Comparison of ENCODE assay signal across 8 mouse cellular contexts in genomic region chr5:88553271-88554085, GRCm38 (mm10). TPM values are rescaled to one million over a fixed set of nuclear protein-coding genes. Genes with fewer than 3 reads are reported as not detected.
DNase-seq lines count a peak whose midpoint lies in the region; ATAC-seq lines count a peak whose summit lies in the region.

No protein-coding gene starts in this region.

- H3K36me3 ChIP-seq in embryonic facial prominence, embryonic 10.5 days (replicated peaks): peaks cover 28% of the 10 kb centered on the region
- H3K36me3 ChIP-seq in intestine, embryonic 16.5 days (ENCODE audit: control insufficient read depth, insufficient read depth, low read length): no peaks in the 10 kb centered on the region
- H3K36me3 ChIP-seq in neural tube, embryonic 13.5 days: peaks cover 7% of the 10 kb centered on the region; the same call in 1 of the 2 replicates

- H3K9me3 ChIP-seq in embryonic facial prominence, embryonic 10.5 days: no peaks in the 10 kb centered on the region
- H3K9me3 ChIP-seq in intestine, embryonic 16.5 days (ENCODE audit: control insufficient read depth, low read length): no peaks in the 10 kb centered on the region
- H3K9me3 ChIP-seq in neural tube, embryonic 13.5 days: no peaks in the 10 kb centered on the region

- H3K27ac ChIP-seq in embryonic facial prominence, embryonic 10.5 days (replicated peaks): peak overlapping the region; percentile 94
- peak overlapping the region; percentile 96 for H3K27ac ChIP-seq in intestine, embryonic 16.5 days (ENCODE audit: low read length)
- peak overlapping the region; percentile 90 for H3K27ac ChIP-seq in neural tube, embryonic 13.5 days (replicated peaks)

- H3K4me3 ChIP-seq in embryonic facial prominence, embryonic 10.5 days: peak overlapping the region; percentile 91
- peak overlapping the region; percentile 90 for H3K4me3 ChIP-seq in intestine, embryonic 16.5 days (ENCODE audit: low read length)
- H3K4me3 ChIP-seq in neural tube, embryonic 13.5 days: peak overlapping the region; percentile 90

- peak; percentile 24 for DNase-seq in cerebellum, adult 9-11 months
- DNase-seq in cerebellum, postnatal 25 days: no peak
- DNase-seq in 3T3-L1 (ENCODE audit: low read depth, low spot score): peak; percentile 25
- no peak for DNase-seq in embryonic facial prominence, embryonic 10.5 days (ENCODE audit: low spot score)
- no peak for DNase-seq in layer of hippocampus, postnatal 14 days (ENCODE audit: low spot score in 2 of 2)
- DNase-seq in frontal cortex, postnatal 10 days (ENCODE audit: low spot score in 2 of 2): no peak

- H3K27me3 ChIP-seq in embryonic facial prominence, embryonic 10.5 days (replicated peaks; ENCODE audit: low read depth, poor library complexity, severe bottlenecking): no peaks in the 10 kb centered on the region
- no peaks in the 10 kb centered on the region for H3K27me3 ChIP-seq in intestine, embryonic 16.5 days (replicated peaks; ENCODE audit: control insufficient read depth, insufficient read depth, low read length)
- H3K27me3 ChIP-seq in neural tube, embryonic 13.5 days: no peaks in the 10 kb centered on the region

- ATAC-seq in intestine, embryonic 16.5 days: peak; percentile 72
- ATAC-seq in neural tube, embryonic 13.5 days (ENCODE audit: low read depth): peak; percentile 75

- WGBS in embryonic facial prominence, embryonic 10.5 days: 9% methylated on average over 29 of the region's 29 CpGs
- 7% methylated on average over 29 of the region's 29 CpGs for WGBS in intestine, embryonic 16.5 days
- WGBS in neural tube, embryonic 13.5 days: 8% methylated on average over 29 of the region's 29 CpGs

- peaks cover 17% of the 10 kb centered on the region for H3K4me1 ChIP-seq in embryonic facial prominence, embryonic 10.5 days
- H3K4me1 ChIP-seq in intestine, embryonic 16.5 days (ENCODE audit: control insufficient read depth, insufficient read depth, low read length): peaks cover 16% of the 10 kb centered on the region; the same call in 1 of the 2 replicates
- peaks cover 23% of the 10 kb centered on the region for H3K4me1 ChIP-seq in neural tube, embryonic 13.5 days (replicated peaks)

- peak overlapping the region; percentile 56 for H3K4me2 ChIP-seq in intestine, embryonic 16.5 days (ENCODE audit: low read depth, low read length)
- H3K4me2 ChIP-seq in neural tube, embryonic 13.5 days: peak overlapping the region; percentile 61

- H3K9ac ChIP-seq in intestine, embryonic 16.5 days (ENCODE audit: low read depth, low read length): peak overlapping the region; percentile 80
- H3K9ac ChIP-seq in neural tube, embryonic 13.5 days: peak overlapping the region; percentile 79

RNA-seq across cellular contexts. Expression of gene Utp3, which starts 0.8 kb away (rescaled TPM):
- 87.5 and 88.2 TPM in 2 replicates for polyA plus RNA-seq in embryonic facial prominence, embryonic 10.5 days (2016; fragmentation: Nextera tagmentation; extraction: Ambion mirVana)
- polyA plus RNA-seq in intestine, embryonic 16.5 days (2015; fragmentation: Nextera tagmentation; extraction: Ambion mirVana): 45.7 and 53.3 TPM in 2 replicates
- polyA plus RNA-seq in neural tube, embryonic 13.5 days (2015; fragmentation: Nextera tagmentation; extraction: Ambion mirVana): 52.0 and 52.3 TPM in 2 replicates
- 10 to 100 TPM; 25.5 to 26.3 TPM for total RNA-seq in layer of hippocampus, postnatal 14 days (2021)

RNA-seq across cellular contexts. Expression of gene Rufy3, which starts 11.4 kb away (rescaled TPM):
- 28.1 and 28.3 TPM in 2 replicates for polyA plus RNA-seq in embryonic facial prominence, embryonic 10.5 days (2016; fragmentation: Nextera tagmentation; extraction: Ambion mirVana)
- polyA plus RNA-seq in intestine, embryonic 16.5 days (2015; fragmentation: Nextera tagmentation; extraction: Ambion mirVana): 14.3 and 14.4 TPM in 2 replicates
- 291 TPM in 2 replicates for polyA plus RNA-seq in neural tube, embryonic 13.5 days (2015; fragmentation: Nextera tagmentation; extraction: Ambion mirVana)
- total RNA-seq in layer of hippocampus, postnatal 14 days (2021): 100 to 1,000 TPM; 160 to 165 TPM

RNA-seq across cellular contexts. Expression of gene Jchain, which starts 25.8 kb away (rescaled TPM):
- 0.14 TPM in 1 of 2 replicates, not detected in the other for polyA plus RNA-seq in embryonic facial prominence, embryonic 10.5 days (2016; fragmentation: Nextera tagmentation; extraction: Ambion mirVana)
- 0.10 and 0.22 TPM in 2 replicates for polyA plus RNA-seq in intestine, embryonic 16.5 days (2015; fragmentation: Nextera tagmentation; extraction: Ambion mirVana)
- 0.17 and 0.29 TPM in 2 replicates for polyA plus RNA-seq in neural tube, embryonic 13.5 days (2015; fragmentation: Nextera tagmentation; extraction: Ambion mirVana)
- under 1 TPM in 1 of 2 experiments, not detected in 1; 0.55 TPM for total RNA-seq in layer of hippocampus, postnatal 14 days (2021)

Comparison
In these comparisons a context has a peak if more than half of its experiments do, and no peak if none do; other contexts are left out.
1. DNase-seq: peak in cerebellum, adult 9-11 months (single experiment) and 3T3-L1 (single experiment); none in cerebellum, postnatal 25 days (0 of 2), embryonic facial prominence, embryonic 10.5 days (single experiment), layer of hippocampus, postnatal 14 days (0 of 2) and frontal cortex, postnatal 10 days (0 of 2).
2. Peak in every context shown above with its lines, with median percentiles within 50 percentile points of each other: H3K27ac ChIP-seq and H3K4me3 ChIP-seq.